Mouse (Mus musculus) heart, embryonic 13.5 days (tissue): ENCODE data around the gene Cfap73. TPM values are rescaled to one million over a fixed set of nuclear protein-coding genes. Genes with fewer than 3 reads are reported as not detected.

Source experiments
- ATAC-seq: fragments of 200-750 bp; cut with Nextera tagmentation; 2 replicates; pipeline ENCODE4 v1.8.0; 2017; ENCODE audit warnings: moderate TSS enrichment; ENCODE audit not compliant: insufficient number of reproducible peaks, low FRiP score, low TSS enrichment; ENCODE audit errors: extremely low read depth
- H3K27ac ChIP-seq: fragments of 300-500 bp; sonication (generic); replicated peaks from 2 replicates; pipeline ENCODE4 v1.5.1; 2015; ENCODE audit warnings: moderate library complexity, mild to moderate bottlenecking, inconsistent platforms
- H3K27me3 ChIP-seq: fragments of 300-500 bp; sonication (generic); replicated peaks from 2 replicates; pipeline ENCODE4 v1.6.1; 2015; ENCODE audit warnings: mild to moderate bottlenecking, inconsistent platforms
- H3K36me3 ChIP-seq: fragments of 300-500 bp; sonication (generic); 2 replicates; pipeline ENCODE4 v1.6.1; 2015; ENCODE audit warnings: mild to moderate bottlenecking, inconsistent platforms
- H3K4me1 ChIP-seq: fragments of 300-500 bp; sonication (generic); 2 replicates; pipeline ENCODE4 v1.6.1; 2015; ENCODE audit warnings: inconsistent platforms
- H3K4me2 ChIP-seq: fragments of 300-500 bp; sonication (generic); 2 replicates; pipeline ENCODE4 v1.6.1; 2015; ENCODE audit warnings: inconsistent platforms, mild to moderate bottlenecking, moderate library complexity
- H3K4me3 ChIP-seq: fragments of 300-500 bp; sonication (generic); 2 replicates; pipeline ENCODE4 v1.5.1; 2015; ENCODE audit warnings: moderate library complexity, mild to moderate bottlenecking, inconsistent platforms
- H3K9ac ChIP-seq: fragments of 300-500 bp; sonication (generic); 2 replicates; pipeline ENCODE4 v1.6.1; 2015; ENCODE audit warnings: inconsistent platforms, mild to moderate bottlenecking, moderate library complexity
- H3K9me3 ChIP-seq: fragments of 300-500 bp; sonication (generic); 2 replicates; pipeline ENCODE4 v1.6.1; 2016; ENCODE audit warnings: inconsistent platforms
- WGBS: fragments of 180-500 bp; shearing (Covaris S2); methylation state at CpG from one replicate; pipeline ENCODE4 v1.1.7; 2015; ENCODE audit warnings: mixed read lengths; 5-methylcytosine and 5-hydroxymethylcytosine counted together
- polyA plus RNA-seq: library from polyadenylated mRNA; unstranded; fragments of >200 nt; fragmentation: Nextera tagmentation; extraction: Ambion mirVana; gene quantifications from 2 replicates; pipeline ENCODE4 v1.2.1, GENCODE M21; 2015

Gene Cfap73
- polyA plus RNA-seq, 1 experiment from 2014 or later: not detected

GRCm38 (mm10) chr5:120611416-120611815 is 22.6 kb downstream of the Cfap73 start:
- no peaks in the 10 kb centered on the region for H3K27me3 ChIP-seq
- peaks cover 27% of the 10 kb centered on the region for H3K36me3 ChIP-seq
- peak overlapping the region; percentile 87 for H3K4me2 ChIP-seq
- peak overlapping the region; percentile 75 for H3K27ac ChIP-seq
- peak overlapping the region; percentile 79 for H3K9ac ChIP-seq
- 55% methylated on average over 8 of the region's 8 CpGs for WGBS
- ATAC-seq: no peak
- peaks cover 20% of the 10 kb centered on the region for H3K4me1 ChIP-seq
- H3K4me3 ChIP-seq: peak overlapping the region; percentile 74
- peaks cover 5% of the 10 kb centered on the region; the same call in 1 of the 2 replicates for H3K9me3 ChIP-seq

GRCm38 (mm10) chr5:120610906-120611305 is 23.1 kb downstream of the Cfap73 start:
- Histone ChIP-seq H3K4me1 (peaks cover 20% of the 10 kb centered on the region), H3K9ac (peak overlapping the region; percentile 79), H3K4me3 (0 out of 2 replicates have a peak overlapping the region, but pooled peaks have one; percentile 74), H3K36me3 (peaks cover 22% of the 10 kb centered on the region), H3K9me3 (peaks cover 3% of the 10 kb centered on the region; the same call in 1 of the 2 replicates), H3K27ac (no peak overlapping the region), H3K4me2 (peak overlapping the region; percentile 87), H3K27me3 (no peaks in the 10 kb centered on the region)
- 92% methylated on average over 5 of the region's 5 CpGs for WGBS
- no peak for ATAC-seq

DNA sequence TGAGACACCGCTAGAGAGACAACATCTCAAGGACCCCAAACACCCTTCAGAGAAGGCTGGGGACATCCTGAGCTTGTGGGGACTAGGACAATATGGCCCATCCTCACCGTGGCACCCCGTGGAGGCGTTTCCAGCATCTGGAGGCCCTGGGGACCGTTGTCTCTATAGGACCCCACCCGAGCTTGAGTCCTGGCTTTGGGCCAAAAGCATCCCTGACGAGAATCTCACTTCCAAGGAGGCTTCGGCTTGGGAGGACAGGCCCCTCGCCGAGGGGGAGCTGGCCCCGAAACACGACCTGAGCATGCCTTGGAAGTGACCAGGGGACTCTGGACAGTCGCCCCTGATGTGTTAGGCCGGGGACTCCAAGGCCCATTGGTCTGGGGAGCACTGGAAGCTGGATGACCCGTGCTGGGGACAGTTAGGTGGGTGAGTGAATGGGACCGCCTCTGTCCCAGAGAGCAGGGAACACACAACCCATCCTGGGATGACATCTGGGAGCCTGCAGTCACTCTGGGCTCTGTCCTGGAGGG is 24.7 kb downstream of the Cfap73 start:
- Histone ChIP-seq H3K4me2 (no peak overlapping the region), H3K9me3 (no peaks in the 10 kb centered on the region), H3K27me3 (no peaks in the 10 kb centered on the region), H3K27ac (no peak overlapping the region), H3K4me3 (no peak overlapping the region), H3K4me1 (peaks cover 25% of the 10 kb centered on the region), H3K9ac (no peak overlapping the region), H3K36me3 (peaks cover 14% of the 10 kb centered on the region)
- 80% methylated on average over 16 of the region's 16 CpGs for WGBS
- ATAC-seq: no peak

GRCm38 (mm10) chr5:120607335-120607734 is 26.7 kb downstream of the Cfap73 start:
- Histone ChIP-seq H3K4me3 (no peak overlapping the region), H3K27ac (no peak overlapping the region), H3K9ac (no peak overlapping the region), H3K4me1 (peaks cover 18% of the 10 kb centered on the region), H3K4me2 (no peak overlapping the region), H3K27me3 (no peaks in the 10 kb centered on the region), H3K36me3 (peaks cover 14% of the 10 kb centered on the region), H3K9me3 (no peaks in the 10 kb centered on the region)
- 83% methylated on average over 3 of the region's 3 CpGs for WGBS
- no peak for ATAC-seq

GRCm38 (mm10) chr5:120606590-120607200 is 27.3 kb downstream of the Cfap73 start:
- peaks cover 14% of the 10 kb centered on the region for H3K36me3 ChIP-seq
- H3K27me3 ChIP-seq: no peaks in the 10 kb centered on the region
- no peaks in the 10 kb centered on the region for H3K9me3 ChIP-seq
- H3K4me3 ChIP-seq: no peak overlapping the region
- WGBS: 61% methylated on average over 25 of the region's 25 CpGs
- no peak overlapping the region for H3K9ac ChIP-seq
- ATAC-seq: no peak
- peaks cover 17% of the 10 kb centered on the region for H3K4me1 ChIP-seq
- H3K27ac ChIP-seq: no peak overlapping the region
- H3K4me2 ChIP-seq: no peak overlapping the region

DNA sequence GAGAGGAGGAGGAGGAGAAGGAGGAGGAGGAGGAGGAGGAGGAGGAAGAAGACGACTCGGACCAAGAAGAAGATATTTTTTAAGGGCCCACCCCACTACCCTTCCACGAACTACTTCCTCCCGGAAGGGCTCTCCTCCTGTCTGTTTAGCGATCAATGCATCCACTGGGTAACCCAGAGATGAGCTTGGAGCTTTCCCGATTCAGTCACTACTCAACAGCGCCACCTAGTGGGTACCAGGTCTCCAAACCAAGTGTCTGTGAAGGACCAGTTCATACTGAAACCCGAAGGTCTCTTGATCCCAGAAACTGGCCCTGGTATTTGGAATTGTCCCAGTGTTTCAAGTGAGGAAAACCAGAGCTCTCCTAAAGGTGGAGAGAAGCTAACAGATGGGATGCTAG is 28.3 kb downstream of the Cfap73 start:
- Histone ChIP-seq H3K36me3 (peaks cover 14% of the 10 kb centered on the region), H3K4me3 (peak overlapping the region; percentile 45), H3K9me3 (no peaks in the 10 kb centered on the region), H3K27me3 (no peaks in the 10 kb centered on the region), H3K27ac (no peak overlapping the region), H3K4me2 (peak overlapping the region; percentile 75), H3K4me1 (peaks cover 17% of the 10 kb centered on the region), H3K9ac (peak overlapping the region; percentile 70)
- WGBS: 2% methylated on average over 8 of the region's 8 CpGs
- ATAC-seq: no peak

DNA sequence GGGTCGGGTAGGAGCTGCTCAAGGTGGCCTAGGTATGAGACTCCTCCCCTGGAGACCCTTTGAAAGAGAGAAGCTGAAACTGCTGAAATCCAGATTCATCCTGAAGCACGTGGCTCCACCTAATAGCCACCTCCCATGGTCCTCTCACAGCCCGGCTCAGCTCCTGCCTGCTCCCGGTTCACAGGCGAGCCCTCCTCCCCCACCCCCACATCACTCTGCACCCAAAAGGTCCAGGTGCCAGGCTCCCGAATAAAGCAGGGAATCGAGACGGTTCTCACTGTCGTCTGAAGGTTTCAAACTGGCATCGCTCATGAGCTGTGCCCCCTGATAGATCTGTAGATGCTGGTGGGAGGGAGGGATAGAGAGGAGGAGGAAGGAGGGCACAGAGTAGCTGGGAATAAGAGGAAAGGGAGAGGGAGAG is 28.8 kb downstream of the Cfap73 start:
- no peak for ATAC-seq
- H3K27ac ChIP-seq: no peak overlapping the region
- peaks cover 22% of the 10 kb centered on the region for H3K4me1 ChIP-seq
- peaks cover 1% of the 10 kb centered on the region; the same call in 1 of the 2 replicates for H3K27me3 ChIP-seq
- peak overlapping the region; percentile 75 for H3K4me2 ChIP-seq
- H3K4me3 ChIP-seq: peak overlapping the region; percentile 45
- H3K9me3 ChIP-seq: no peaks in the 10 kb centered on the region
- 1% methylated on average over 10 of the region's 10 CpGs for WGBS
- peaks cover 14% of the 10 kb centered on the region for H3K36me3 ChIP-seq
- peak overlapping the region; percentile 70 for H3K9ac ChIP-seq

GRCm38 (mm10) chr5:120604839-120605238 is 29.2 kb downstream of the Cfap73 start:
- Histone ChIP-seq H3K27ac (no peak overlapping the region), H3K27me3 (peaks cover 5% of the 10 kb centered on the region; the same call in 1 of the 2 replicates), H3K4me3 (peak overlapping the region; percentile 45), H3K4me2 (peak overlapping the region; percentile 75), H3K9me3 (no peaks in the 10 kb centered on the region), H3K9ac (peak overlapping the region; percentile 70), H3K4me1 (peaks cover 26% of the 10 kb centered on the region), H3K36me3 (peaks cover 11% of the 10 kb centered on the region)
- no peak for ATAC-seq
- 5% methylated on average over 6 of the region's 6 CpGs for WGBS

- Histone ChIP-seq H3K4me3 (no peak overlapping the region), H3K27me3 (peaks cover 18% of the 10 kb centered on the region), H3K9ac (no peak overlapping the region), H3K36me3 (peaks cover 6% of the 10 kb centered on the region; the same call in 1 of the 2 replicates), H3K27ac (no peak overlapping the region), H3K9me3 (no peaks in the 10 kb centered on the region), H3K4me2 (no peak overlapping the region), H3K4me1 (peaks cover 30% of the 10 kb centered on the region)
- WGBS: 62% methylated on average over 7 of the region's 7 CpGs
- ATAC-seq: no peak
Observed at GRCm38 (mm10) chr5:120603515-120603914, 30.5 kb downstream of the Cfap73 start.

- H3K4me3 ChIP-seq: no peak overlapping the region
- peaks cover 32% of the 10 kb centered on the region for H3K27me3 ChIP-seq
- H3K9me3 ChIP-seq: no peaks in the 10 kb centered on the region
- 87% methylated on average over 12 of the region's 12 CpGs for WGBS
- H3K4me2 ChIP-seq: no peak overlapping the region
- H3K4me1 ChIP-seq: peaks cover 30% of the 10 kb centered on the region
- no peak for ATAC-seq
- H3K9ac ChIP-seq: no peak overlapping the region
- H3K36me3 ChIP-seq: no peaks in the 10 kb centered on the region
- no peak overlapping the region for H3K27ac ChIP-seq
Observed at GRCm38 (mm10) chr5:120602210-120602609, 31.8 kb downstream of the Cfap73 start.

DNA sequence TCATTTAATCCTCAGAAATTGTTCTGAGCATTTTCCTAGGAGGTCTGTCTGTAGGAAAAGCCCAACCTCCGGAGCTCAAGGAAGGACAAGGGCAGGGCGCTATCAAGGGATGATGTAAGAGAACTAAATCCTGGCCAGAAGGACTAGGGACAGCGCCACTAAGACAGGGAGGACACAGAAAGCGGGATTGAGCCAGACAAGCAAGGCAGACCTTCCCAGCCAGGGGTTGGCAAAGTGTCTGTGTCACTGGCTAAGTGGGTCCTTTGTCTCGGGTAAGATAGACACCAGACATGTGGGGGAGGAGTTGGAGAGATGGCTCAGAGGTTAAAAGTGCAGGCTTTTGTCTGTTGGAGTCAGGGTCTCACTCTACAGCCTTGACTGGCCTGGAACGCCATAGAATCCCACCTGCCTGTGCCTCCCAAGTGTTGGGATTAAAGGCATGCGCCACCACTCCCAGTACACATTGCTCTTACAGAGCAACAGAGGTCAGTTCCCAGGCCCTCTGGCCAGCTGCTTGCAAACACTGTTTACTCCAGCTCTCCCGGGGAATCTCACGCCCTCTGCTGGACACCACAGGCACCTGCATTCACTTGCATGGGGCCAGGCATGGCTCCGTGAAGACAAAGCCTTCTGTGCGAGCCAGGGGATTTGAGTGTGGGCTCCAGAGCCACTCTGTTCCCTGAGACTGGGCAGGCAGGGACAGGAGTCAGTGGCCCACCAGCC is 32.9 kb downstream of the Cfap73 start:
- H3K27me3 ChIP-seq: peaks cover 43% of the 10 kb centered on the region
- no peaks in the 10 kb centered on the region for H3K9me3 ChIP-seq
- ATAC-seq: no peak
- peak overlapping the region; percentile 39; the same call in 1 of the 2 replicates for H3K27ac ChIP-seq
- H3K9ac ChIP-seq: no peak overlapping the region
- peaks cover 30% of the 10 kb centered on the region for H3K4me1 ChIP-seq
- 29% methylated on average over 11 of the region's 11 CpGs for WGBS
- no peak overlapping the region for H3K4me2 ChIP-seq
- H3K36me3 ChIP-seq: no peaks in the 10 kb centered on the region
- H3K4me3 ChIP-seq: no peak overlapping the region
